Mouse (Mus musculus) liver, embryonic 11.5 days (tissue): Measurements from ENCODE around the gene Arhgef6. TPM values are rescaled to one million over a fixed set of nuclear protein-coding genes. Genes with fewer than 3 reads are reported as not detected.

Source experiments
- ATAC-seq: fragments of 200-750 bp; cut with Nextera tagmentation; replicated peaks from 2 replicates; pipeline ENCODE4 v1.8.0; 2017; ENCODE audit warnings: moderate number of reproducible peaks, mild to moderate bottlenecking, moderate TSS enrichment, moderate library complexity; ENCODE audit not compliant: low FRiP score
- DNase-seq: peaks from one replicate; pipeline ENCODE4 v3.0.0-alpha.2; 2017; ENCODE audit warnings: low spot score
- H3K27ac ChIP-seq: fragments of 300-500 bp; sonication (generic); 2 replicates; pipeline ENCODE4 v1.5.1; 2014; ENCODE audit warnings: mild to moderate bottlenecking, low read depth, low read length, control low read depth
- H3K27me3 ChIP-seq: fragments of 300-500 bp; sonication (generic); replicated peaks from 2 replicates; pipeline ENCODE4 v1.6.1; 2014; ENCODE audit warnings: low read length, mixed read lengths; ENCODE audit not compliant: control insufficient read depth, insufficient read depth
- H3K36me3 ChIP-seq: fragments of 300-500 bp; sonication (generic); 2 replicates; pipeline ENCODE4 v1.6.1; 2014; ENCODE audit warnings: mild to moderate bottlenecking, low read length, moderate library complexity, mixed read lengths; ENCODE audit not compliant: control insufficient read depth, insufficient read depth
- H3K4me1 ChIP-seq: fragments of 300-500 bp; sonication (generic); replicated peaks from 2 replicates; pipeline ENCODE4 v1.6.1; 2014; ENCODE audit warnings: low read length, mixed read lengths; ENCODE audit not compliant: control insufficient read depth, insufficient read depth
- H3K4me2 ChIP-seq: fragments of 300-500 bp; sonication (generic); 2 replicates; pipeline ENCODE4 v1.6.1; 2014; ENCODE audit warnings: mild to moderate bottlenecking, control low read depth, moderate library complexity
- H3K4me3 ChIP-seq: fragments of 300-500 bp; sonication (generic); 2 replicates; pipeline ENCODE4 v1.5.1; 2014; ENCODE audit warnings: low read depth, low read length, control low read depth
- H3K9ac ChIP-seq: fragments of 300-500 bp; sonication (generic); 2 replicates; pipeline ENCODE4 v1.6.1; 2014; ENCODE audit warnings: low read depth, low read length, control low read depth
- H3K9me3 ChIP-seq: fragments of 300-500 bp; sonication (generic); 2 replicates; pipeline ENCODE4 v1.6.1; 2016; ENCODE audit warnings: low read length, inconsistent platforms, mixed read lengths; ENCODE audit not compliant: control insufficient read depth
- WGBS: fragments of 180-500 bp; shearing (Covaris S2); extraction: QIAGEN DNeasy Blood & Tissue Kit; methylation state at CpG from one replicate; pipeline ENCODE4 v1.1.7; 2014; 5-methylcytosine and 5-hydroxymethylcytosine counted together
- polyA plus RNA-seq: library from polyadenylated mRNA; unstranded; fragments of >200 nt; fragmentation: Nextera tagmentation; extraction: Ambion mirVana; gene quantifications from 2 replicates; pipeline ENCODE4 v1.2.1, GENCODE M21; 2014

Arhgef6 gene
- polyA plus RNA-seq = 6.9 and 8.4 TPM in 2 replicates

- Histone ChIP-seq H3K4me2 (peak within 1 kb of the TSS; percentile 14; the same call in 1 of the 2 replicates), H3K36me3 (no peaks in the 10 kb centered on the region), H3K27ac (no peak within 1 kb of the TSS), H3K4me3 (no peak within 1 kb of the TSS), H3K9me3 (no peaks in the 10 kb centered on the region), H3K4me1 (no peaks in the 10 kb centered on the region), H3K27me3 (no peaks in the 10 kb centered on the region), H3K9ac (no peak within 1 kb of the TSS)
- 45% methylated on average over 18 of the region's 18 CpGs for WGBS
- DNase-seq = no peak
- ATAC-seq = no peak
These were observed at the start of gene Arhgef6 for GRCm38 (mm10) chrX:57338371-57339211. Gene Arhgef6 (minus strand): TSS chrX:57338729.

DNA sequence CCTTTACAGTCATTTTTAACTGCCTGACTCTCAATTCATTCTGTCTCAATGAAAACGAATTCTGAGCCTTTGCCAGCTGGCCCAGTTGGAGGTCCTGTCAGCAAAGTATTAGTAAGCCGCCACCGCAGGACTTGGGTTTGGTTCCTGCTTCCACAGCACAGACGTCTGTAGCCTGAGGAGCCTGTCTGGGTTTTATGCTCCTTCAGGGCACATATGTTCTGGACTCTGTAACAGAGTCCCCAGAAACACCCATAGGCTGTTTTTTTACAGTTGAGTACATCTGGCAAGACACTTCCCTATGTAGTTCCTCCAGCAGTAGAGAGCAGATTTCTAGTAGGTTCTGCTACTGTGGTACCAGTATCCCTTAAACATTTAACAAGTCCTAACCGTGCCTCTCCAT is 42.4 kb upstream of the Arhgef6 start:
- Histone ChIP-seq H3K27me3 (no peaks in the 10 kb centered on the region), H3K4me2 (no peak overlapping the region), H3K36me3 (peaks cover 4% of the 10 kb centered on the region; the same call in 1 of the 2 replicates), H3K9ac (no peak overlapping the region), H3K9me3 (no peaks in the 10 kb centered on the region), H3K27ac (no peak overlapping the region), H3K4me3 (no peak overlapping the region), H3K4me1 (no peaks in the 10 kb centered on the region)
- DNase-seq = no peak
- WGBS = 84% methylated on average over 5 of the region's 5 CpGs
- ATAC-seq = no peak

DNA sequence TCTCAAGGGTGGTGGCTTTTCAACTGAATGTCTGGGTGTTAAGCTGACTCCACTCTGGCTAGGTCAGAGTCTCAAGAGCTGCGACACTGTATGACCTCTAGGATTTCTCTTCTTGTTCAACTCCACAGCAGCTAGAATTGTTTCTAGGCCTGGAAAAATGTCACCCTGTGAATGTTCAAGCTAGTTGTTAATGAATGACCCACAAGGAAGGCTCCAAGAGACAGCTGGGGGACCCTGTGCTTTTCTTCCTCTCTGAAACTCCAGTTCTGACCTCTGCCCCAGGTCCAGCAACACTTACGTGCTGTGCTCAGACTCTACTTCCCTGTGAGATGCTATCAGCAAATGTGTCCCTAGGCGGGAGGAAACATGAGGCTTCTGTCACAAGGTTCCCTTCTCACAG is 40.0 kb upstream of the Arhgef6 start:
- Histone ChIP-seq H3K27ac (no peak overlapping the region), H3K9ac (no peak overlapping the region), H3K4me2 (no peak overlapping the region), H3K4me3 (no peak overlapping the region), H3K36me3 (peaks cover 2% of the 10 kb centered on the region; the same call in 1 of the 2 replicates), H3K4me1 (no peaks in the 10 kb centered on the region), H3K27me3 (no peaks in the 10 kb centered on the region), H3K9me3 (no peaks in the 10 kb centered on the region)
- no peak for ATAC-seq
- DNase-seq = no peak
- WGBS = 85% methylated on average over 3 of the region's 3 CpGs

- Histone ChIP-seq H3K36me3 (peaks cover 2% of the 10 kb centered on the region; the same call in 1 of the 2 replicates), H3K4me1 (no peaks in the 10 kb centered on the region)
These were observed 38.6 kb upstream of the Arhgef6 start for GRCm38 (mm10) chrX:57377096-57377495.

GRCm38 (mm10) chrX:57374029-57374428 is 35.5 kb upstream of the Arhgef6 start:
- WGBS = 60% methylated on average over 2 of the region's 2 CpGs
- H3K27me3 ChIP-seq = no peaks in the 10 kb centered on the region
- H3K9ac ChIP-seq = no peak overlapping the region
- ATAC-seq (0 out of 2 replicates have a peak, but pooled peaks have one; percentile 44), DNase-seq (no peak)
- H3K27ac ChIP-seq = peak overlapping the region; percentile 65; the same call in 1 of the 2 replicates
- H3K4me2 ChIP-seq = peak overlapping the region; percentile 40; the same call in 1 of the 2 replicates
- H3K36me3 ChIP-seq = no peaks in the 10 kb centered on the region; the same call in 1 of the 2 replicates
- no peaks in the 10 kb centered on the region for H3K9me3 ChIP-seq
- no peaks in the 10 kb centered on the region for H3K4me1 ChIP-seq
- no peak overlapping the region for H3K4me3 ChIP-seq

More at GRCm38 (mm10) chrX:57377096-57377495, 38.6 kb upstream of the Arhgef6 start:
- Histone ChIP-seq H3K4me2 (no peak overlapping the region), H3K27ac (no peak overlapping the region), H3K4me3 (no peak overlapping the region), H3K9ac (no peak overlapping the region), H3K9me3 (no peaks in the 10 kb centered on the region), H3K27me3 (no peaks in the 10 kb centered on the region)
- WGBS = 74% methylated on average over 3 of the region's 3 CpGs
- ATAC-seq = no peak
- no peak for DNase-seq

- Histone ChIP-seq H3K9ac (no peak overlapping the region), H3K27ac (peak overlapping the region; percentile 65), H3K4me3 (no peak overlapping the region), H3K4me1 (no peaks in the 10 kb centered on the region), H3K27me3 (no peaks in the 10 kb centered on the region), H3K9me3 (no peaks in the 10 kb centered on the region), H3K36me3 (no peaks in the 10 kb centered on the region; the same call in 1 of the 2 replicates), H3K4me2 (peak overlapping the region; percentile 40; the same call in 1 of the 2 replicates)
- no peak for DNase-seq
- peak; percentile 97 for ATAC-seq
- 67% methylated on average over 2 of the region's 2 CpGs for WGBS
These were observed 35.0 kb upstream of the Arhgef6 start for GRCm38 (mm10) chrX:57373543-57373942.

DNA sequence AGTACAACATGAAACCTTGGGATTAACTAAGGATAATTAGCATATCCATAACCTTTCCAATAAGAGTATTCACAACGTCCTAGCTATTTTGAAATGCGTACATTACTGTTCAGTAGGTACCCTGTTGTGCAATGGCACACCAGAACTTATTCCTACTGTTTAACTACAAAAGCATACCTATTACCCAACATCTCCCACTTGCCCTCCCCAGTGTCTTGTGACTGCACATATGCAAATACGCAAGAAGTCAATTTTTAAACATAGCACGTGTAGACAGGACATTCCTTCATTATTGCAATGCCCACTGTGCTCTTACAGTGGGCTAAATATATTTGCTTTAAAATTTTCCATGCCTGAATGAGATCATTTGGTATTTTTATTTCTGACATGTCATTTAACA is 34.4 kb upstream of the Arhgef6 start:
- WGBS = 80% methylated on average over 4 of the region's 4 CpGs
- no peaks in the 10 kb centered on the region for H3K27me3 ChIP-seq
- DNase-seq (no peak), ATAC-seq (peak; percentile 6; the same call in 1 of the 2 replicates)
- no peak overlapping the region for H3K4me3 ChIP-seq
- no peaks in the 10 kb centered on the region for H3K4me1 ChIP-seq
- H3K9ac ChIP-seq = no peak overlapping the region
- no peak overlapping the region for H3K4me2 ChIP-seq
- H3K9me3 ChIP-seq = no peaks in the 10 kb centered on the region
- no peak overlapping the region for H3K27ac ChIP-seq
- no peaks in the 10 kb centered on the region; the same call in 1 of the 2 replicates for H3K36me3 ChIP-seq

GRCm38 (mm10) chrX:57364891-57365569 is 26.5 kb upstream of the Arhgef6 start:
- H3K4me2 ChIP-seq = peak overlapping the region; percentile 27; the same call in 1 of the 2 replicates
- H3K4me1 ChIP-seq = no peaks in the 10 kb centered on the region
- H3K27me3 ChIP-seq = no peaks in the 10 kb centered on the region
- DNase-seq (peak; percentile 42), ATAC-seq (peak; percentile 98)
- H3K27ac ChIP-seq = peak overlapping the region; percentile 40
- H3K4me3 ChIP-seq = no peak overlapping the region
- H3K9me3 ChIP-seq = no peaks in the 10 kb centered on the region
- no peak overlapping the region for H3K9ac ChIP-seq
- WGBS = 49% methylated on average over 2 of the region's 2 CpGs
- no peaks in the 10 kb centered on the region for H3K36me3 ChIP-seq
